Mouse (Mus musculus) heart, adult 2 months (tissue): ENCODE measurements around the gene Ttc3.

Experiments
- CTCF ChIP-seq: fragments of 200-600 bp; IDR thresholded peaks from 2 replicates; pipeline ENCODE4 v1.8.1; 2022; ENCODE audit warnings: antibody characterized with exemption, mild to moderate bottlenecking, moderate library complexity
- POLR2A ChIP-seq: fragments of 200-500 bp; IDR thresholded peaks from 2 replicates; pipeline ENCODE4 v1.6.1; 2011; ENCODE audit warnings: mild to moderate bottlenecking, low read depth, low read length, control low read depth; ENCODE audit not compliant: insufficient read depth

DNA sequence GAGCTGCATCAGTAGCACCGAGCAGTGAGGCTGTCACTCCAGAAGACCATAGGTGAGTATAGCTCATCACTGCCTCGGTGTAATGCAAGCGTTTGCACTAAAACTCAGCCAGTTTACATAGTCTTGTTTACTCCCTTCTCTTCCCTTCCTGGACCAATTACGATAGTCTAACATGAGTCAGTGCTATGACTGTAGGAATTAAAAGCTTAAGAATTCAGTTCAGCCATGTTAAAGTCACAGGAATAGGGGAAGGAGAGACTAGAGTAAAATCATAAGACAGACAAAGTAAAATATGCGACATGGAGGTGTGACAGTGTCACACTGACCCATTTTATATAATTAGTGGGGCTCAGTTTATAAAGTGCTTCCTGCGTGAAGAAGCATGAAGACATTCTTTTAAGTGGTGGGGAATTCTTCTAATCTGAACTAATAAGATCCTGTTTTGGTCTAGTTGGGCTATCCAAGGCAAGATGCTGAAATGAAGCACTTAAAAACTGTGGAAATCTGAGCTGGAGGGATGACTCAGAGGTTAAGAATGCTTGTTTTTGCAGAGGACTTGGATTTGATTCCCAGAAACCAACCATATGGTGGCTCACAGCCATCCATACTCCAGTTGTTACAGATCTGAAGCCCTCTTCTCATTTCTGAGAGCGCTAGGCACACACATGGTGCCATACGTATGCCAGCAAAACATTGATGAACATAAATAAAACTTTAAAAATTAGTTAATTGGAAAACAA is 65.2 kb downstream of the Ttc3 start:
- TF ChIP-seq POLR2A (no peak), CTCF (no peak)
